Mouse (Mus musculus): ENCODE measurements around the gene Sox5.

Sox5 gene

DNA sequence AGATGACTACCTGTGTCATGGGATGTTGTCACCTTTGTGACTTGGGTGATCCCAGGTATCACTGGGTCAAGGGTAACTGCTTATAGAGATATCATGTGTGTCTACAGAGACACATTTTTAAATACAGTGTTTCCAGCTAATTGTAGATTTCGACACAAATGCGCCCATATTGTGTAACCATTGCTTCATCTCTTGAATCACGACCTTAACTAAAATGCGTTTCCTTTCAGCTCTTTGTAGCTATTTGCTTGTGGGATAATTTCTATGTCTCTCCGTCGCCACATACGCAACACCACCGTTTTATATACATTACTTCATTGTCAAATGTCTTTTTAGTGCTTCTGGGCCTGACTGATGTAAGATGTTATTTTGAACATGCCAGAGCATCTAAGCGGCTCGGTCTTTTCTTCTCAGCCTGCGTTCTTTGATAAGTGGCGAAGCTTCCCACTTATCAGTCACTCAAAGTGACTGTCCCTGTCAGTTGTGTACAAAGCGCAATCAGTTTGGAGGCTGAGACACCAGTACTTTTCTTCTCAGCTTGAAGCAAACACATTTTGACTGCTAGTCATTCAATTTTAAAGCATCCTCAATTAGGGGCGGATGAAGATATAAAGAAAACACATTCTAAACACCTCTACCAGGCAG is 769.8 kb downstream of the Sox5 start:
- no peak for DNase-seq

DNA sequence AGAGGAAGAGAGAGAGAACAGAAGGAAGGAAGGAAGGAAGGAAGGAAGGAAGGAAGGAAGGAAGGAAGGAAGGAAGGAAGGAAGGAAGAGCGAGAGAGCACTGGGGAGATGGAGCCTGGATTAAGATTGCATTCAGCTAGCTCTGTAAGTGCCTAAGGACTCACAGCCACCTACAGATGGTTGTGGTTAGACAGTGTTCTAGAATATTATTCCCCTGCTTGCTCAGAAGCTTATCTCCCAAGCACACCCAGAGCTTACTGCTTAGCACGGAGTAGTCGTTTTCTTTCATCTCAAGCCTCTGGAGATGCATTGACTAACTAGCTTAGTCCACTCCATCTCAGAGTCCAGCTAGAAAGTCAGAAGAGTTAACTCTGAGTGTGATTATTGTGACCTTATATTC is 770.8 kb downstream of the Sox5 start:
- no peak for DNase-seq

DNA sequence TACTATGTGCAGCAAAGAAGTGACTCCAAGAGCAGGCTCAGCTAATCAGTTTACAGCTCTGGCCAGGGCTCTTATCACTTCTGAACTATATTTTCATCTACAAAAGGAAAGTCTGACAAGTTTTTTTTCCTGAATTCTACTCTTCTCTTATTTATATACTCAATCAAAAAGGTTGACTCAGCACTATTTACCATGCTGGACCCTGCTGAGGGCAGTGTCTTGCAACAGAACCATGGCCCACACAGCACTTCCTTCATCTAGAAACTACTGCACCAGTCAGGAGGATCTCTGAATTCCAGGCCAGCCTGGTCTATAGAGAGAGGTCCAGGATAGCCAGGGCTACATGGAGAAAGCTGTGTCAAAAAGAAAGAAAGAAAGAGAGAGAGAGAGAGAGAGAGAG is 771.5 kb downstream of the Sox5 start:
- no peak for DNase-seq

DNA sequence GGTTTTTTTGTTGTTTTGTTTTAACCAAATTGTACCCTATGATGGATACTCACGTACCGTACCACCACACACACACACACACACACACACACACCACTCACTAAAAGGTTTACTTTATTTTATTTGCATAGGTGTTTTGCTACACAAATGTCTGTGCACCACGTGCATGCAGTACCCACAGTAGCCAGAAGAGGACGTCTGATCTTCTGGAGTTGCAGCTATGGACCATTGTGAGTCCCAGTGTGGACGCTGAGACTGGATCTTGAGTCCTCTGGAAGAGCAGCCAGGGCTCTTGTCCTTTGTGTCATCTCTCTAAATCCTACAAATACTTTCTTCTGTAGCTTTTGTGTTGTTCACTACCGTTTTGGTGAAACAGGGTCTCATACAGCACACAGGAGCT is 776.6 kb downstream of the Sox5 start:
- no peak for DNase-seq

DNA sequence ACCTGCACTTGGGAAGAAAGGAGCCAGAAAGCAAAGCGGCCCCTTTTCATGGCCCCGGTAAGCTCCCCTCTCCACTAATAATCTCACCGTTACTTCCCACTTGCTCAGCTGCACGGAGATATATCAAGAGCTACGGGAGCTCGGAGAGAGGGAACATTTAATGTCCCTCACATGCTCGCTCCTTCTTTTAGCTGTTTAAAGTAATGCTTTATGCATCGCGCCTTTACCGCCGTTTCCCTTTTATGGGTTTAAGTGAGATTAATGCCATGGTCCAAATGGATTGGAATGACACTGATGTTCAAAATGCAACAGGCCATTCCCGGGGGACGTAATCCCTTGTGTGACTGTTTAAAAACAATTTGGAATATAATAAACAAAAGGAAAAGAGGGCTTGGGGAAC is 783.6 kb downstream of the Sox5 start:
- DNase-seq, result no peak

DNA sequence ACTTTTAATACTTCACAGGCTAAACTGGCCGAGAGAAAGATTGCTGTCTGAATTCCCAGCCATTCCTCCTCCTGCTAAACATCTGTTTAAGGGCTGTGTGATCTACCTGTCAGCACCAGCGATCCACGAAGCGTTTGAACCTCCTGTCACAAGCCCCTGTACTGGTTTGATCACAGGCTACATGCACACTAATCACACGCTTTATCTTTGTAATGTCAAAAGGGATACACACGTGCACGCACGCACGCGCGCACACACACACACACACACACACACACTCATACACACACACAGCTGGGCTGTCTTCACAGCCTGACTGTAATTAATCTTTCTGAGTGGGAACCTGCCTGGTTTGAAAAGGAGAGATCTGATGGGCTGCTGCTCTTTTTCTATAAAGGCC is 784.2 kb downstream of the Sox5 start:
- no peak for DNase-seq

DNA sequence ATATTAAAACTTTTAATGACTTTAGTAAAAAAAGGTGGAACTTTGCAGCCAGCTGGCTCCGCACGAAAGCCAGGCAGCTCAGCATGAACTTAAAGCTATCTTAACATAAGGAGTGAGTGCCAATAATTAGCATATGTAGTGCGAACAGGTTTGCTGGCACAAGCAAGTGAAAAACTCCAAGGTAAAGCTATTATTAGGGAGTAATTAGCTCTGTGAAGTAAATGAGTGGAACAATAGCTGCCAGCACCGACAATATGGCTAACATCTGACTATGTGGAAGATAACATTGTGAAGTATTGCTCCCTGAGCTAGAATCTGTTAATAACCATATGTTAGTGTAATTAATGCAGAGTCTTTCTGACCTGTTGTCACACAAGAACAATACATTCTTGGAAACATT is 786.7 kb downstream of the Sox5 start:
- no peak for DNase-seq

DNA sequence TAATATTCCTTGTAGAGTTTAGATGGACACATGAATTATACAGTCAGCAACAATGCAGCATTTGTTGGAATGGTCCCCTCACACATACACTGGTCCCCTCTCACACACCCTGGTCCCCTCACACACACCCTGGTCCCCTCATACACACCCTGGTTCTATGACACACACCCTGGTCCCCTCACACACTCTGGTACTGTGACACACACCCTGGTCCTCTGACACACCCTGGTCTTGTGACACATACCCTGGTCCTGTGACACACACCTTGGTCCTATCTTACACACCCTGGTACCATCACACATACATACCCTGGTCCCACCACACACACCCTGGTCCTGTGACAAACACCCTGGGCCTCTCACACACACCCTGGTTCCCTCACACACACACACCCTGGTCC is 794.2 kb downstream of the Sox5 start:
- no peak for DNase-seq

DNA sequence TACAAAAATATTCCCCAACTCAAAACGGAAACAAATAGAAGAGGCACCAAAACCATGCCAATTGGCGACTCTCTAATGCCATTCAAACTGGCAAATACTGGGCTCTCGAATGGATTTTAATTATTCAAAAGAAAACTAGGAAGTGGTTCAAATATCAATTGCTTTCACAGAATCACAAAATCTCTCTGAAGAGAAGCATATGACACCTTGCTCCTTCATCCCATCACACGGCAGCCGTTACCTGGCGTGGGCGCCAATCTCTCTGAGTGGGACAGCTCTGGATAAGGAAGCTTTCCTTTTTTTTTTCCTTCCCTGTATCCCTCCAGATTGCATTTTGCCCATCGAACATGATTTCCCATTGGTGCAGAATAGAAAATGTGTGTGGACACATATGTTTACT is 801.6 kb downstream of the Sox5 start:
- DNase-seq, result no peak

DNA sequence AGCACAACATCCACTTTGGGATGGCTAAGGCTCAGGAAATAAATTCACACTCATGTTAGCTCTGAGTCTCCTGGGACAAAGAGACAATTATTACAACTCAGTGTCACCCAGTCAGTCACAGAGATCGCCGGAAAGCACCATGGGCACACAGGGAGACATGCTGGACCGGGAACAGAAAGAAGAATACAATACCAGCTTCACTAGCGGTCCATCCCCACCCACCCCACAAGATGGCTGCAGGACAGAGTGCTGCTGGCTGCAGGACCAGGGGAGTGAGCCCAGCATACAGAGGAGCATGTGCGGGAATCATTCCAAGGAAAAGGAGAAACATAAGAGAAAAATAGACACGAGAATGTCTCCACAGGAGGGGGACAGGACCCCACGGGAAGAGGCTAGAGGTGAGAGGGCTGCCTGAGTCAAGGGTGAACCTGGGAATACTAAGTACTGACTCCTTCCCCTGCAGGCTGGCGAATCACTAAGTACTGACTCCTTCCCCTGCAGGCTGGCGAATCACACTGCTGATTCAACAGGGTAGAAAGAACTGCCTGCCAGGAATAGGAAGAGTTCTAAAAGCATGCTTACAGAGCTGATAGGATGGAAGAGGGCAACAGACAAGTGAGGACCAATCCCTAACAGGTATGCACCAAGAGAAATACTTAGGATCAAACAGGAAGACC is 813.9 kb downstream of the Sox5 start:
- no peak for DNase-seq

DNA sequence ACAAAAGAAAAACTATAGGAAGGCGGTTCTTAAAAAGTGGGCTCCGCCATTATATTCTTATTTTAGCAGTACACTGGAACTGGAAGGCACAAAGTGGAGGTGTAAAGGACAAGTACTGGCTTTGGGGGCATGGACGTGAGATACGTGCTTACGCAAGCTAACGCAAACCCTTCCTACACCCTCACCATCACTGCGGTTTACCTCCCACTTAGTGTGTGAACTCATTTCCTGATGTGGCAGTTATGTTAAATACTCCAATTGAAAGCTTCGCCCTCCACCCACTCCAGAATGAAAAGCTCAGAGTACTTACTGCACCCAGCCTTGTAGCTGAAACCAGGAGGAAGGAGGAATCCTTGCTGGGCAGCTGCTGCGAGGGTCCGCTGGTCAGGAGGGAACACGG is 821.3 kb downstream of the Sox5 start:
- DNase-seq, result no peak

DNA sequence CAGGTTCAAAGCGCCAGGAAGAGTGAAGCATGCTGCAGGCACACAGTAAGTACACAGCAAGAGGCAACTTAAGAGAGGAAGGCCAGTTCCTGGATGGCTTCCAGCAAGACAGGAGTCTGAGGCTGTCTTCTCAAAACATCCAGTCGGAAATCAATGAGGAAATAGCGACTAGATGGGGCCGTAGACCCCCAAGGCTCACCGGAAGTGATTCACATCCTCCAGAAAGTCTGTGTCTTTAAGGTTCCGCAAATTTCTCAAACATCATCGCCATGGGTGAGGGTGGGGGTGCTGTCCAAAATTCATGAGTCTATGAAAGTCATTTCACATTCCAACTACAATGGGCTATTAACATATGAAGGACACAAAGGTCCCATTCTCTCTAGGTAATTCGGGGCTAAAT is 821.7 kb downstream of the Sox5 start:
- DNase-seq, result no peak

DNA sequence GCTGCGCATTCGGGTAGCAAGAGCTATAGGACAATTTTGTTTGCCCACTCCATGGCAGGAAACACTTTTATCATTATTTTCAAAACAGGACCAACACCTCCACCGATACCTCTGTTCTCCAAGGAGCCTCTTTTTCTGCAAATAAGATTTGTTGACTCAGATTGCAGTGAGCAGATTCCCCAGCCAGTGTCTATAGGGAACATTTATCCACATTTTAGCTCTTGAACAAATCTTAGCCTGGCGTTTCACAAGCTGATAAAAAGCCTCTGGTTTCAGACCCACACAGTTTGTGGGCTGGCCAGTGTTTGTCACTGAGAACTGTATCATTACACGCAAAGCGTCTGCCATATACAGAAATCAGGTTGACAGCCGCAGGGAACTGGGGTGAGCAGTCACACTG is 823.4 kb downstream of the Sox5 start:
- DNase-seq, result no peak

DNA sequence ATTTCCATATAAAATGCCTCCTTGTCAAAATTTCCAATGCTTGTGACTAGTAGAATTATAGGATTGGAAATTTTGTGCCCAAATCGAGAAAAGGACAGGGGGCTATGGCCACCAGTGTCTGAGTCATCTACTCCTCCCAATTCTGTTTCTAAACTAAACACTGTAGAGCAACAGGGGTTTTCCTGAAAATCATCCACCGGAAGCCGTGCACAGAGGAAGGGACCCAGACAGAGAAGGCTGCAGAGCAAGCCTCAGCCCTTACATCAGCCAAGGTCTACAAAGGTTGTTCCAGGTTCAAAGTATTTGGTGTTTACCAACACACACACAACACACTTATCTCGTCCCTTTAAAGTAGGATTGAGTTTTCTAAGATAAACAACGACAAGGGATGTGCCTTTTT is 824.7 kb downstream of the Sox5 start:
- DNase-seq, result no peak

DNA sequence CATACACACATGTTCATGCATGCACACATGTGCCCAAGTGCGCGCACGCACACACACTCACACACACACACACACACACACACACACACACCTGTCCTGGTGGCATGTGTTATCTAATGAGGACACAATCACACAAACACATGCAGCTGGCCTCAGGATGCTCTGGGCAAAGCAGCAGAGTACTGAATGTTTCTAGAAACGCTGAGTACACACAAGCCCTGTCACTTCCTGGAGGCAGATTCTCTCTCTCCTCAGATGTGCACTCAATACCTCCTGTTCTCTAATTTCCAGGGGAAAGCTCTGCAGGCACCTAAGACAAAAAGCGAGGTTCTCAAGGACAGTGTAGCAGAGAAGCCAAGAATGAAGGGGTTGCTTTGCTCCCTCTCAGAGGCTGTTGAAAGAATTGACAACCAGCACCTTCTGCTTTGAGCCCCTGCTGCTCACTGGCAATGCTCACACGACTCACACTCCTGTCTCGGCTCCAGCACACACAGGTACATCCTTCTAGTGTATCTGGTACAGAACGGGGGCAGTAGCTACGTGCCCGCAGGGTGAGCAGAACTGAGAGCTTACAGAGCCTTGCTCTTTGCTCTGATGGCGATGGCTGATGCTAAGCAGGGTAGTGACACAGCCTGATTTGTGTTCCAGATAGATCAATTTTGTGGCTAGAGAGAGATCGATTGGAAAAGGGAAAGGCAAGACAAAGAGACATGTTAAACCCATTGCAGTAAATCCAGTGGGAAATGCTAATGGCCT is 833.0 kb downstream of the Sox5 start:
- no peak for DNase-seq

DNA sequence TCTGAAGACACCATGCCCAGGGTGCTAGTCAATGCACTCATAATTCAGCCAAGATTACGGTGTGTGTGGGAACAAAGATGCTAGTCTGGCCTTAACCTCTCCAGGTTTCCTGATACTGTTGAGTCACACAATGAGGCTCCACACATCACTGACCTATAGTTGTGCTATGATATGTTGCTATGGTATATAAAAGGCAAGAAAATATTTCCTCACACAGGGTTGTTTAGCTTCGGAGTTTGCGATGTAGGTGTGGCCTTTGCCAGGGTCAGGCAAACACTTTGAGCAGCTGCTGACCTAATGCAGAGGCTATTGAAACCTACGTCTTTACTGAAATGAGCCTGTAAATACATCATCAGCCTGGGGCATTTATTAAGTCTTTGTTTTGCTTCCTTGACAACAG is 833.7 kb downstream of the Sox5 start:
- DNase-seq, result no peak

DNA sequence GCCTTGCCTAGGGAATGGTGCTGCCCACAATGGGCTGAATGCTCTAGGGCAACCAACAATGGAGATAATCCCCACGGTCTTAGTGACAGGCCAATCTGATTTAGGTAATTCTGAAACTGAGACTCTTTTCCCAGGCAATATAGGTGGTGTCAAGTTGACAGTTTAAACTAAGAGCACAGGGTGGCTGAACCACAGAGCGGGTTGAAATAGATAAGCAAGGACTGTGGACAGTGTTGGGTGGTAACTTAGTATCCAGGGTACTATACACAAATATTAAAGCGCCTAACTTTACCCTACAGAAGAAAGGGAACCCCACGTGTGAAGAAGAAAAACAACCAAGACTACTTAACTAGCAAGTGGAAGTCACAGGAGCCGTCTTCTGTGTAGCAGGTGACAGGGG is 838.7 kb downstream of the Sox5 start:
- DNase-seq, result no peak

DNA sequence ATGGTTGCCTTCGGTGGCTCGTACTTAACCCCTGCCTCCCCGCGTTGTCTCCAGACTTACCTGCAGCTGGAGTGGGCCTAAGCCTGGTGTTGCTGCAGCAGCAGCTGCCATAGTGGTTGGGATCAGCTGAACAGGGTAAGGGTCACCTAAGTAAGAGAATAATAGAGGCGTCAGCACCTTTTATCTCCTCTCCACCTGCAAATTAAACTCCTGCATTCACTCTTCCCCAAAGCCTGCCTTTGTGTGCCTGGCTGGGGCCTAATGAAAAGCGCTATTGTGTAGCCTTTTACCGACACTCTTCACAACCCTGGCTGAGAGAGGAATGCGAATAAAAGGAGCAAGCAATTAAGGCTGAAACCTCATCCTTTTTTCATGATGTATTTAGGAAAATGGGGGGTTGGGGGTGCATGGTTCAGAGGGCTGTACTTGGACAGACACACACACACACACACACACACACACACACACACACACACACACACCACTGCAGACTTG is 840.4 kb downstream of the Sox5 start:
- DNase-seq, result no peak

DNA sequence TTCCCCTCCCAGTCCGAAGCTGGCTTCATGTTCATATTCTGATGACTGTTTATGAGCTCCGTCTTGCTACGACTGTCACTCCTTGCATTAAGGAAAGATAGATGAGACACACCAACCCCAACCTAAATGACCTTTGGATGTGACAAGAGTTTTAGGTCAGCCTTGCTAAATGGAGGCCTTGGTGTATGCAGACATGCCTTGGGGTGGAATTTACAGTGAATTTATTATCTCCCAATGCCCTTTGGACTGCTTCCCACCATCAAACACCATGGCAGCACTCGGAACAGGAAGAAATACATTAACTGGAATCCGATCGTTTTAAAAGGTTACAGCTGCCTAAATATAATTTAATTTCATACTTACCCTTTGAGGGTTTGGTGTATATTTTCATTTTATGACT is 858.6 kb downstream of the Sox5 start:
- no peak for DNase-seq

DNA sequence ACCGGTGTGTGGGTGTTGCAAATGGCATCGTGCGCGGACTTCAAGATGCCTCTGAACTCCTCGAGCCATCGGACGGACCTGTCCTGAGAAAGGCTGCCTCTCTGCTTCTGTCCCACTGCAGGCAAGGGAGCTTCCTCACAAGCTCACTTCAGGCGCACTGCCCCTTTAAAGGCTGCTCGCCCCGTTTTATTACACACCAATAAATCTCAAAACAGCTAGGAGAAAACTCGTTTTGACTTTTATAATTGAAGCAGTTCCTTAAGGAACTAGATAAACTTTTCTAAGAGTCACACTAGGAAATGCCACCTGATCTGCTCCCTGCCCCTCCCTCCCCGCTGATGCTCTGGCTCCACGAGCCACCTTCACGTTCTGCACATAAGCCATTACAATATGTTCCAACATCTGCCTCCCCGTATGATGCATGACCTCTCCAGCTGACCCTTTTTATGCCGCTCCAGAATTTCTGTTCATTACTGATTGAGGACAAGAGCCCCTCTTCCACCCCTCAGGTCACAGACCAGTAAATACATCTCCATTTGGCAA is 863.3 kb downstream of the Sox5 start:
- DNase-seq, result no peak

DNA sequence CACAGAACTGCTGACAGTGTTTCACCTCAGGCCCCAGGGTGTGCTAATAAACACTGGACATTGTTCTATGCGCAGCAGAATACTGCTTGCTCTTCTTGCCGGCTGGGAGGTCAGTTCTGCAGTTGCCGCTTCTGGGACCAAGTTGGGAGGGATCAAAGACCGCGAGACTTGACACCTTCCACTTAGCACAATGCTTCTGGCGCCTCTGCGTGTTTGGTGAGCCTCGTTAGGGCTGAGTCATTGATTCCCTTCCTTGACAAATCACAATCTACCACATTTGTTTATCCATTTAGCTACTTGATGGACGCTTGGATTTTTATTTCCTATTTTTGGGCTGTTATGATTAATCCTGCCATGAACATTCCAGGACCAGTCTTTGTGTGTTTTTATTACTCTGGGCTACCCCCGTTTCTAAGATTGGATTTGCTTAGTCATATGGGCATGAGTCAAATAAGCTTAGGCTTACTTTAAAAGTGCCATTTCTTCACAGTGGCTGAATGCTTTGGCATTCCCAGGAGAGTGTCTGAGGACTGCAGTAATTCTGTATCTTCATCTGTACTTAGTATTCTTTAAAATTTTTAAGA is 865.5 kb downstream of the Sox5 start:
- DNase-seq, result no peak

DNA sequence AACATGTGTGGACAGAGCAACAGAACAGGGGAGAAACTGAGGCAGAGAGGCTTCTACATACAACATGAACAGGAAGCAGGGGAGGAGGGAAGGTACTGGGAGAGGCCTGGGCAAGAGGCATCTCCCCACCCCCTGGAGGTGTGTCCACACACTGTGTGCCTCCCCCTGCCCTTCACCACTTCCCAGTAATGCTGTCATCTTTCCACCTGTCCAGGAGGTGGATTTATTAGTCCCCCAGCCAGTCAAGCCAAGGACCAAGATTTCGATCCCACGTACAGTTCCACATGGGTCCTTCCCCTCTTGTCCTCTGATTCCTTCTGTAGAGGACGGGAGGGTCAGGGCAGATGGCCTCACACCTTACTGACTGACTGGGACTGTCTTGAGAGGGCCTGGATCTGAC is 866.1 kb downstream of the Sox5 start:
- DNase-seq, result no peak

DNA sequence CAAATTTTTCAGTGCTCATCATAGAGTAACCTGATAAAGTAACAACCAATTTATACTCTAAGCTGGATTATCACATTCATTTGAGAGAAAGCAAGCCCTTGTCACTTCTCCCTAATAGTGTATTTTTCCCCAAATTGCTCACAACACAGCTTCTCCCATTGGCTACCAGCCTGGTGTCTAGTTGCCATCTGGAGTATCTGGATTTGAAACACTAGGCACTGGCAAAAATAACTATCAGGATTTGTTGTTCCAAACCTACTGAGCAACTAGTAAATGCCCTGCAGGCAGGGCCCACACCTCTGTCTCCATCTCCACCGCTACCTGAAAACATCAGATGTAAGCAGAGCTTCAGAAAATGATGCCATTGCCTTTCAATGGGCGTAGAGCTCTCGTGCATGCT is 869.5 kb downstream of the Sox5 start:
- no peak for DNase-seq

DNA sequence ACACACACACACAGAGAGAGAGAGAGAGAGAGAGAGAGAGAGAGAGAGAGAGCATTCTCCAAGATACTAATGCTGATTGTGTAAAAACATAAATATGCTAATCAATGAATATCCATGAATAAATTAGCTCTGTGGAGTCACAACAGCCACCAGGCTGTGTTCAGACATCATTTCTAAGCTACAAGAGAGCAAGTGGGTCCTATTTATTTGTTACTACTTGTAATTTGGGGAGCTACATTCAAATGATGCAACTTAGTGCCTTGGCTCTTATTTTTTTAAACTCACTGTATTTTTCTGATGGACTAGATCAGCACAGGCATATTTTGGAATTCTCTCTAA is 877.1 kb downstream of the Sox5 start:
- DNase-seq, result no peak
